Mouse (Mus musculus): ENCODE results near the gene 2310030G06Rik. TPM values are rescaled to one million over a fixed set of nuclear protein-coding genes. Genes with fewer than 3 reads are reported as not detected.

The 2310030G06Rik gene
- total RNA-seq, 2 experiments from 2014 or later, result 1.7 to 2.5 TPM

- DNase-seq, result no peak
- intact Hi-C loops (cut with DNase I; ENCODE audit: low total_unique reads), result loop anchor here (10.0 kb wide), 1 partner anchor 51 kb away; the partner anchor contains the start of gene Fdxacb1
Observed at GRCm38 (mm10) chr9:50714188-50714587, 32.1 kb downstream of the 2310030G06Rik start.

GRCm38 (mm10) chr9:50711337-50711736 is 35.0 kb downstream of the 2310030G06Rik start:
- no peak for DNase-seq
- intact Hi-C loops (cut with DNase I; ENCODE audit: low total_unique reads), result loop anchor here (10.0 kb wide), 1 partner anchor 53 kb away; the partner anchor contains the start of gene Fdxacb1

DNA sequence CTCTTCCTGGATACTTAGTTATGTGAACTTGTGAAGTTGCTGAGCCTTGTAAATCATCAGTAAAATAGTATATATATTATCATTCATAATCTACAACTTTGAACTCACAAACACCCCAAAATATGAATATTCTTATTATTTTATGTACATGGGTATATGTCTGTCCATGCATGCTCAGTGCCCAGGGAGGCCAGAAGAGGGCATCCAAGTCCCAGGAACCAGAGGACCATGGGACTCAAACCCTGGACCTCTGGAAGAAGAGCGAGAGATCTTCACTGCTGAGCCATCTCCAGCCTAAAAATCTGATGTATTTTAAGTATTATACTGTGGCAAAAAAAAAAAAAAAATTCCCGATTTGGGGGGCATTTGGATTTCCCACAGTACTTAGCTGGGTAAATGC is 37.2 kb downstream of the 2310030G06Rik start:
- DNase-seq, result peak; percentile 25
- intact Hi-C loops (cut with DNase I; ENCODE audit: low total_unique reads), result no loop called here

GRCm38 (mm10) chr9:50704907-50705306 is 41.4 kb downstream of the 2310030G06Rik start:
- no peak for DNase-seq
- intact Hi-C loops (cut with DNase I; ENCODE audit: low total_unique reads), result no loop called here

DNA sequence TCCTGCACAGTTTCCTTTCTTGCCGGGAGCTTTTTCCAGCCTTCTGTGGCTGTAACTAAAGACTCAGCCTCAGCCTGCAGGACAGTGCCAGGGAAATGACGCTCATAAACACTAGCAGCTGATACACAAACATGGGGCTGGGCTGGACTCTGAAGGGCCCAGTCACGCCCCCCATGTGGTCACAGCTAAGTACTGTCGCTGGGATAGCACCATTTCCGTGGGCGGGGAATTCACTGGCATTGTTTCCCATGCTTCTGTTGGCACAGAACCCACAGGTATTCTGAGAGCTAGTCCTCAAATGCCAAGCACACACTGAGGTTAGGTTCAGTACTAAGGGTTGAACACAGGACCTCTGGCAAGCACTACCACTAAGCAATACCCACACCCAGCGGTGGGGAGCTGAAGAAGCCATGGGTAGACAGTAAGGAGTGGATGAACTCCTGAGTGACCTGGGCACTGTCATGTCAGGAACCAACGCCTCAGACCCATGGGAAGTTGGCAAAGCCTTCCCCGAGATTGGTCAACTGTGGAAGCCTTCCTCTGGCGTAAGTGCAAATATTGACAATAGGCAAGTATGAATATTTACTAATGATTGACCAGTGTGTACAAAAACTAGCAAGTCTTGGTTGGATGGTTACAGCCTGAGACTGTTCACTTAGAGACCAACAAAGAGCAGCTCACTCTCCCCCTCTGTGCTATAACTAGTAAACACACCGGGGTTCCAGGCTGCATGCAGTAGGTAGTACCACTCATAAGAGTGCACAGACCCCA is 45.2 kb downstream of the 2310030G06Rik start:
- intact Hi-C loops (cut with DNase I; ENCODE audit: low total_unique reads), result no loop called here
- DNase-seq, result peak; percentile 62

GRCm38 (mm10) chr9:50698418-50699409 is 47.6 kb downstream of the 2310030G06Rik start:
- intact Hi-C loops (cut with DNase I; ENCODE audit: low total_unique reads), result no loop called here
- peak; percentile 50 for DNase-seq

DNA sequence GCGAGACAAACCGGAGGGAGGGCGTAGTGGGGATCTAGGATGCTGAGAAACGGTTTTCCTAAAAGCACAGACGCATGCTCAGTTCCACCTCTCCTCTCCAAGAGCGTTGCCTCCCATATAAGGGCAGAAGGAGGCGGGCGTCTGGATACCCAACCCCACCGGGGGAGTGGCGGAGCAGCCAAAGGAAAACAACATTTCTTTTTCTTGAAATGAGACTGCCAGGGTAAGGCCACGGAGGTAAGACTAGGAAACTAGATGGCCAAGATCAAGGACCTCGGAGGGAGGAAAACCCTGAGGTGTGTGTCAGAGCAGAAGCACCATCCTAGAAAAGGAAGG is 48.7 kb downstream of the 2310030G06Rik start:
- intact Hi-C loops (cut with DNase I; ENCODE audit: low total_unique reads), result no loop called here

GRCm38 (mm10) chr9:50696851-50697705 is 49.3 kb downstream of the 2310030G06Rik start:
- intact Hi-C loops (cut with DNase I; ENCODE audit: low total_unique reads), result no loop called here
- DNase-seq, result no peak

More for the DNA sequence above, 48.7 kb downstream of the 2310030G06Rik start:
- peak; percentile 81 for DNase-seq

DNA sequence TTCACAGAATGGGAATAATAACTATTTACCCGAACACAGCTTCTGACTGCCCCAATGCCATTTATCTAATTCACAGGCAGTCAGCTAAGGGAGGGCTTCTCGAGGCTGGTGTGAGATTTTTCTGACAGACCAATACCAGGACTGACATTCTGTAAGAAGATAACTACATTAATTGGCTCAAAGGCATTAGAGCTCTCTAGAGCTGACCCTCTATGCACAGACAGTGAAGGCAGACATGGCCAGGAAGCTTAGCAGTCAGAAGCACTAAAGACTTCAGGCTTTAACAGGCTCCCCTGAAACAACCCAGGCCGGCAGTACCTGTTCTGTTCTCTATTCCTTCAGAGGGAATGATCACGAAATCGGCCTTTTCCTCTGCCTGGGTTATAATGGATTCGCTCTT is 51.2 kb downstream of the 2310030G06Rik start:
- intact Hi-C loops (cut with DNase I; ENCODE audit: low total_unique reads), result no loop called here
- no peak for DNase-seq

DNA sequence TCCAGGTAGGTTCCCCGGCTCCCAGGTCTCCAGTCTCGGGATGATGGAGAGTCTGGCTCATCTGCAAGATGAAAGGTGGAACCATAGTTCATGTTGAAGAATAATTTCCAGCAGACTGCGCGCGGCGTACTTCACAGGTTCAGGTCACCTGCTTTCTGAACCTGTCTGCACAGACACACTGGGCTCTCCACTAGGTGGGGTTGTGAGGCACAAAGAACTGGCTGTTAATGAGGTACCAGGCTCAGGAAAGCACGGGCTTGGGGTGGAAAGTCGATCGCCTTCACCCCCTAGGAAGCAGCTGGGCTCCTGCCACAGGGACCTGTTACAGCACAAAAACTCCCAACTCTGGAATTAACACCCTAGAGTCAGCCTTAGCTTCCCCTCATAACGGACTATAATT is 52.7 kb downstream of the 2310030G06Rik start:
- intact Hi-C loops (cut with DNase I; ENCODE audit: low total_unique reads), result no loop called here

DNA sequence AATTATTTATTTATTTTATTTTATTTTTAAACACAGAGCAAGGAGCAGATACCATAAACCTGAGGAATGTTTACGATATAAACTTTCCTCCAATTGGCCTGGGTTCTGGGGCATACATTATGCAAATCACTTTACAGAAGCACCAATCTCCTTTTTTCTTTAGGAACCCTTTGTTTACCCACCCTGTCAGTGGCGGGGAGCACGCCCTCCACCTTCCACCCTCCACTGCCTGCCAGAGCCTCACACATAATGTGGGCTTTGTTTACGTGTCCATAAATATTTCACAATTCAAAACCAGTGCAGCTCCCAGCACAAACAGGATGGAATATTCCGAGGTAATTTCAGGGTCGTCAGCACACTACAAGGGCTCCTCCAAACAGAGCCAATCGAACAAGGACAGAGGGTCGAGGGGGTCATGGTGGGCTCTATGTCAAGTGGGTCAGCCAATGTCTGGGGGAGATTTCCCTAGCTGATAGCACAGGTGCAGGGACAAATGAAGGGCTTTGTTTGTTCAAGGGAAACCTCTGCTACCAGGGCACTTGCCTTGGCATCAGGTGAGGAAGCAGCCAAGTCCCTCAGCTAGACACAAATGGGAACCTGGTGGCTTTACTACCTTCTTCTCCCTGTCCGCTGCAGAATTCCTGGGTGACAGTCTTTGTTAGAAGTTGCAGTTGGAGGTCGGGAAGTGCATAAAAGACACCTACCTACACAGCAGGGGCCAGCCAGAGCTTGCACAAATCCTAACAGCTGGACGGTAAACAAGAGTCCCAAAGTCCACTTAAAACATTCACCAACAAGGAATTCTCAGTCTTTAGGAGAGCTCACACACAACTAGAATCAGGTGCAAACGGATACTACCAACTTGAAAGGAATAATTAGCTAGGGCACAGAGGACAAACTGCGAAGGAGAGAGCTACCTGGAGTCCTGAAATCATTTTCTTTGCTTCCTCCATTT is 53.4 kb downstream of the 2310030G06Rik start:
- DNase-seq, result no peak
- intact Hi-C loops (cut with DNase I; ENCODE audit: low total_unique reads), result no loop called here

More for the DNA sequence above, 52.7 kb downstream of the 2310030G06Rik start:
- DNase-seq, result peak; percentile 38

Other genes starting within 250 kb of the 2310030G06Rik start
- 10 to 100 TPM; 10.9 to 11.4 TPM for gene Pts, start 217.8 kb downstream of the 2310030G06Rik start, total RNA-seq (2021)
- under 1 TPM; 0.53 to 0.74 TPM for gene Il18, start 191.7 kb downstream of the 2310030G06Rik start, total RNA-seq (2021)
- under 1 TPM; 0.13 to 0.18 TPM for gene Bco2, start 191.4 kb downstream of the 2310030G06Rik start, total RNA-seq (2021)
- not detected for gene Tex12, start 185.2 kb downstream of the 2310030G06Rik start, total RNA-seq (2021)
- 100 to 1,000 TPM; 334 to 384 TPM for gene Sdhd, start 142.7 kb downstream of the 2310030G06Rik start, total RNA-seq (2021)
- 100 to 1,000 TPM; 144 to 150 TPM for gene Timm8b, start 142.6 kb downstream of the 2310030G06Rik start, total RNA-seq (2021)
- gene Pih1d2, start 129.2 kb downstream of the 2310030G06Rik start, total RNA-seq (2021), result under 1 TPM; 0.35 to 0.74 TPM
- 10 to 100 TPM; 12.8 to 13.0 TPM for gene Nkapd1, start 129.1 kb downstream of the 2310030G06Rik start, total RNA-seq (2021)
- 100 to 1,000 TPM; 235 to 280 TPM for gene Dlat, start 86.8 kb downstream of the 2310030G06Rik start, total RNA-seq (2021)
- 1 to 10 TPM; 3.7 to 4.2 TPM for gene Dixdc1, start 7.0 kb downstream of the 2310030G06Rik start, total RNA-seq (2021)
- 100 to 1,000 TPM; 804 to 989 TPM for gene Cryab, start 4.8 kb upstream of the 2310030G06Rik start, total RNA-seq (2021)
- gene Hspb2, start 5.8 kb upstream of the 2310030G06Rik start, total RNA-seq (2021), result 100 to 1,000 TPM; 130 to 134 TPM
- gene Fdxacb1, start 21.7 kb upstream of the 2310030G06Rik start, total RNA-seq (2021), result 1 to 10 TPM; 3.4 to 4.4 TPM
- 1 to 10 TPM; 7.1 to 8.6 TPM for gene Alg9, start 28.5 kb upstream of the 2310030G06Rik start, total RNA-seq (2021)
- gene 1110032A03Rik, start 29.0 kb upstream of the 2310030G06Rik start, total RNA-seq (2021), result 10 to 100 TPM in 1 of 2 experiments, 1 to 10 TPM in 1; 7.9 to 11.9 TPM
- gene Ppp2r1b, start 98.8 kb upstream of the 2310030G06Rik start, total RNA-seq (2021), result 1 to 10 TPM; 5.5 to 5.8 TPM

Measured in gastrocnemius, postnatal 14 days (tissue).